Mouse (Mus musculus) hindbrain, embryonic 10.5 days (tissue): ENCODE results near the gene Fgf6. TPM values are rescaled to one million over a fixed set of nuclear protein-coding genes. Genes with fewer than 3 reads are reported as not detected.

Experiments
- DNase-seq: peaks from one replicate; pipeline ENCODE4 v3.0.0-alpha.2; 2017; ENCODE audit warnings: low spot score
- H3K27ac ChIP-seq: fragments of 300-500 bp; sonication (generic); 2 replicates; pipeline ENCODE4 v1.5.1; 2016; ENCODE audit warnings: mild to moderate bottlenecking, moderate library complexity
- H3K27me3 ChIP-seq: fragments of 300-500 bp; sonication (generic); 2 replicates; pipeline ENCODE4 v1.6.1; 2016; ENCODE audit warnings: mild to moderate bottlenecking; ENCODE audit not compliant: poor library complexity, insufficient read depth, severe bottlenecking
- H3K36me3 ChIP-seq: fragments of 300-500 bp; sonication (generic); 2 replicates; pipeline ENCODE4 v1.6.1; 2016; ENCODE audit warnings: mild to moderate bottlenecking, moderate library complexity
- H3K4me1 ChIP-seq: fragments of 300-500 bp; sonication (generic); replicated peaks from 2 replicates; pipeline ENCODE4 v1.6.1; 2016; ENCODE audit warnings: mild to moderate bottlenecking
- H3K4me3 ChIP-seq: fragments of 300-500 bp; sonication (generic); 2 replicates; pipeline ENCODE4 v1.5.1; 2016; ENCODE audit warnings: mild to moderate bottlenecking, moderate library complexity
- H3K9me3 ChIP-seq: fragments of 300-500 bp; sonication (generic); 2 replicates; pipeline ENCODE4 v1.6.1; 2016; ENCODE audit warnings: mild to moderate bottlenecking, moderate library complexity
- WGBS: fragments of 180-500 bp; shearing (Covaris S2); methylation state at CpG from one replicate; pipeline ENCODE4 v1.1.7; 2016; 5-methylcytosine and 5-hydroxymethylcytosine counted together
- polyA plus RNA-seq: library from polyadenylated mRNA; unstranded; fragments of >200 nt; fragmentation: Nextera tagmentation; extraction: Ambion mirVana; gene quantifications from 2 replicates; pipeline ENCODE4 v1.2.1, GENCODE M21; 2016

Fgf6 gene
- polyA plus RNA-seq = not detected in 2 replicates

GRCm38 (mm10) chr6:127014906-127015770, at the start of gene Fgf6:
TSS of gene Fgf6 (plus strand) at chr6:127015586.
- Histone ChIP-seq H3K27me3 (peaks cover 9% of the 10 kb centered on the region), H3K4me3 (no peak within 1 kb of the TSS), H3K9me3 (no peaks in the 10 kb centered on the region), H3K27ac (no peak within 1 kb of the TSS), H3K36me3 (no peaks in the 10 kb centered on the region), H3K4me1 (peaks cover 18% of the 10 kb centered on the region)
- no peak for DNase-seq
- 83% methylated on average over 26 of the region's 26 CpGs for WGBS

GRCm38 (mm10) chr6:126966241-126967026, 49.0 kb upstream of the Fgf6 start:
- Histone ChIP-seq H3K27me3 (no peaks in the 10 kb centered on the region), H3K9me3 (no peaks in the 10 kb centered on the region), H3K4me1 (peaks cover 3% of the 10 kb centered on the region; the same call in 1 of the 2 replicates), H3K4me3 (no peak overlapping the region), H3K27ac (no peak overlapping the region), H3K36me3 (peaks cover 23% of the 10 kb centered on the region; the same call in 1 of the 2 replicates)
- WGBS = 92% methylated on average over 14 of the region's 14 CpGs
- no peak for DNase-seq

DNA sequence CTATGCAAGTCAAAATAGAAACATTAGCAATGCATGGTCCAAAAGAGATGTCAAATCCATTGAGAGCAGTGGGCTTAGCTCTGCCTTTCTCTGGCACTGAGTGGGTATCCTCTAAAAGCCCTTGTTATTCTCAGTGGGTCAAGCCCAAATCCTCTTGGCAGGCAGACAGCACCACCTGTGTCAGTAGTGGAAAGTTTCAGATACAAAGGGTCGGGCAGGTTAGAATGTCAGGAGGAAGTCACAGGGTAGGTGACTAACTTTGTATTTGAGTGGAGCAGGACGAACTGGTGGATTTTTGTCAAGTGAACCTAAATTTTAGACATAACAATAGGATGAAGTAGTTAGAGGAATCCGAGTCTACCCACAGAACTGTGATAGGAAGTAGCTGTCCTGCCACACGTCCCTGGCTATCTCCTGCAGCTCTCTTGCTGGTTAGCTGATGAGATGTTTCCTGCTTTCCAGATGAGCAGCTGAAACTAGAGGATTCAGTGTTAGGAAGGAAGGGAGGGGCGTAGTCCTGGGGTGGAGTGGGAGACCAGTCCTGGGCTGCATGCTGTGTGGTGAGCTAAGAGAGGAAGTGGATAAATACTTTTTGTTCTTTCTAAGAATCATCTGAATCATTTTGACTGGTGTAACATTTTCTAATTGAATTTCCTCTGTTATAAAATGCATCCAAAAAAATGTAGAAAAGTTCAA, 33.7 kb upstream of the Fgf6 start:
- no peak overlapping the region for H3K27ac ChIP-seq
- no peaks in the 10 kb centered on the region; the same call in 1 of the 2 replicates for H3K4me1 ChIP-seq
- peaks cover 17% of the 10 kb centered on the region for H3K36me3 ChIP-seq
- H3K4me3 ChIP-seq = no peak overlapping the region
- no peak for DNase-seq
- H3K9me3 ChIP-seq = no peaks in the 10 kb centered on the region
- H3K27me3 ChIP-seq = no peaks in the 10 kb centered on the region
- 70% methylated on average over 5 of the region's 5 CpGs for WGBS

- H3K4me1 ChIP-seq = no peaks in the 10 kb centered on the region
- no peaks in the 10 kb centered on the region for H3K36me3 ChIP-seq
- H3K4me3 ChIP-seq = no peak overlapping the region
- no peak for DNase-seq
- no peaks in the 10 kb centered on the region for H3K9me3 ChIP-seq
- no peaks in the 10 kb centered on the region for H3K27me3 ChIP-seq
- no peak overlapping the region for H3K27ac ChIP-seq
- 70% methylated on average over 2 of the region's 2 CpGs for WGBS
Measured at GRCm38 (mm10) chr6:126993676-126994075, 21.7 kb upstream of the Fgf6 start.

DNA sequence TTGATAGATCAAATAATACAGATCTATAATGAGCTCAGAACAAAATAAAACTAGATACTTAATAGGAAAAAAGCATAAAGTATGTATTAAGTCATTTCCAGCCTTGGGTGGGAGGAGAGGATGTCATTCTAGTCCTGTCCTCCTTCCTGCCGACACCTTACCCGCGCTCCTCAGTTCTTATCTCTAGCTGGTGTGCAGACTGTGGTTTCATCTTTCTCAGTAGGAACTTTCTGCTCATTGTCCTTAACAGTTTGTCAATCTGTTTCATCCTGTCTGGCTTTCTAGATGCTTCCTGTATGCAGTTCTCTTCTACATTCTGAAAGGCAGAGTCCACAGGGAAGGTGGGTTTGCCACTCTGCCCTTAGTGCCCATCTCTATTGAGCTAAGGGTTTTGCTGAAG, 19.9 kb upstream of the Fgf6 start:
- Histone ChIP-seq H3K27ac (no peak overlapping the region), H3K4me1 (no peaks in the 10 kb centered on the region), H3K36me3 (no peaks in the 10 kb centered on the region), H3K4me3 (no peak overlapping the region), H3K27me3 (no peaks in the 10 kb centered on the region), H3K9me3 (no peaks in the 10 kb centered on the region)
- 92% methylated on average over 3 of the region's 3 CpGs for WGBS
- no peak for DNase-seq

DNA sequence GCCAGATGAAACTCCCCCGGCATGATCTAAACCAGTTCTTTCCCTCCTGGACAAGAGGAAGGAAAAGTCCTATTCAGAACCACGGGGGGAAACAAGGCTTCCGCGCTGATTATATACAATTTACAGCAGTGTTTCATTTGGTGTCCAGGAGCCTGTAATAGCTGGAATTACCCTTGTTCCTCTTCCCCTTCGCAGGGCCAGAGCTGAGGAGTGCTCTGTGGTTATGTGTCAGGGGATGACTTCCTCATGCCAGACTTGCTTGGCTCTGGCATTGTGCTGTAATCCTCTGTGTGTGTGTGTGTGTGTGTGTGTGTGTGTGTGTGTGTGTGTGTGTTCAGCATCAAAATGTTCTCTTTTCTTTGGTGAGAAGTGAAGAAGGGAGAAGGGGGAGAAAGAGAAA, 19.0 kb upstream of the Fgf6 start:
- WGBS = 90% methylated on average over 5 of the region's 5 CpGs
- Histone ChIP-seq H3K4me3 (no peak overlapping the region), H3K27ac (no peak overlapping the region), H3K9me3 (no peaks in the 10 kb centered on the region), H3K4me1 (no peaks in the 10 kb centered on the region), H3K36me3 (no peaks in the 10 kb centered on the region), H3K27me3 (no peaks in the 10 kb centered on the region)
- DNase-seq = no peak

DNA sequence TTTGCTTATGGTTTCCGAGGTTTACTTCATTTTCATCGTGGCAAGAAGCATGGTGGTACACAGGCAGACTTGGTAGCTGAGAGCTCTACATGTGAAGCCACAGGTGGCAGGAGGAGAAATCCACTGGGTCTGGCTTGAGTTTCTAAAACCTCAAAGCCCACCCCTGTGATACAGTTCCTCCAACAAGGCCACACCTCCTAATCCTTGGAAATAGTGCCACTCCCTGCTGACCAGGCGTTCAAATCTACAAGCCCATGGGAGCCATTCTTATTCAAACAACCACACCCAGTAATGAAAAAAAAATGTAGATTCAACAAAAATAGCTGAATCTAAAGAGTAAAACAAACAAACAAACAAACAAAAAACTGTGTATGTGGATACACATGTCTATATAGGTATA, 9.7 kb upstream of the Fgf6 start:
- Histone ChIP-seq H3K27me3 (no peaks in the 10 kb centered on the region), H3K4me3 (no peak overlapping the region), H3K4me1 (no peaks in the 10 kb centered on the region), H3K27ac (no peak overlapping the region), H3K36me3 (no peaks in the 10 kb centered on the region), H3K9me3 (no peaks in the 10 kb centered on the region)
- no peak for DNase-seq
- WGBS = 87% methylated on average over 3 of the region's 3 CpGs

DNA sequence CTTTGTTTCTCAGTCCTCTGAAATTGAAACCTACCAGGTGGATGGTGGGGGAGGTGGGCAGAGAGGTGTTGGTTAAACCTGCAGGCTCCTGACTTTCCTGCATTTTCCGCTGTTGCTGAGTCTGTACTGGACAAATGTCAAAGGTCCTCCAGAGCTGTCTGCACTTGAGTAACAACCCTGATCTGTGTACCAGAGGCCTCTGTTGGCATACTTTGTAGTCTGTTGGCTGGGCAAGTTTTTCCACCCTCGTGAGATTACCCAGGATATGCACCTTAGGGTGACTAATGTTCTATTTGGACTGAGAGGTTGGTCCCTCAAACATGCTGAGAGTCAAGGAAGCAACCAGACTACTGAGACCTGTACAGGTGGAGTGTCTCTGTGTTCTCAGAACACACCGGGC, 8.8 kb upstream of the Fgf6 start:
- 87% methylated on average over 3 of the region's 3 CpGs for WGBS
- no peaks in the 10 kb centered on the region for H3K27me3 ChIP-seq
- H3K36me3 ChIP-seq = no peaks in the 10 kb centered on the region
- no peak overlapping the region for H3K4me3 ChIP-seq
- H3K4me1 ChIP-seq = 0 out of 2 replicates have a peak, but pooled peaks cover 1% of the 10 kb centered on the region
- DNase-seq = no peak
- H3K27ac ChIP-seq = no peak overlapping the region
- no peaks in the 10 kb centered on the region for H3K9me3 ChIP-seq

- 0 out of 2 replicates have a peak, but pooled peaks cover 5% of the 10 kb centered on the region for H3K4me1 ChIP-seq
- no peaks in the 10 kb centered on the region for H3K9me3 ChIP-seq
- no peak overlapping the region for H3K27ac ChIP-seq
- no peaks in the 10 kb centered on the region for H3K27me3 ChIP-seq
- no peak for DNase-seq
- no peaks in the 10 kb centered on the region for H3K36me3 ChIP-seq
- WGBS = 88% methylated on average over 13 of the region's 13 CpGs
- no peak overlapping the region for H3K4me3 ChIP-seq
Measured at GRCm38 (mm10) chr6:127010021-127010420, 5.4 kb upstream of the Fgf6 start.

GRCm38 (mm10) chr6:127011947-127012535, 3.3 kb upstream of the Fgf6 start:
- 85% methylated on average over 13 of the region's 13 CpGs for WGBS
- Histone ChIP-seq H3K4me1 (0 out of 2 replicates have a peak, but pooled peaks cover 5% of the 10 kb centered on the region), H3K9me3 (no peaks in the 10 kb centered on the region), H3K36me3 (no peaks in the 10 kb centered on the region), H3K27ac (no peak overlapping the region), H3K4me3 (no peak overlapping the region), H3K27me3 (no peaks in the 10 kb centered on the region)
- no peak for DNase-seq

DNA sequence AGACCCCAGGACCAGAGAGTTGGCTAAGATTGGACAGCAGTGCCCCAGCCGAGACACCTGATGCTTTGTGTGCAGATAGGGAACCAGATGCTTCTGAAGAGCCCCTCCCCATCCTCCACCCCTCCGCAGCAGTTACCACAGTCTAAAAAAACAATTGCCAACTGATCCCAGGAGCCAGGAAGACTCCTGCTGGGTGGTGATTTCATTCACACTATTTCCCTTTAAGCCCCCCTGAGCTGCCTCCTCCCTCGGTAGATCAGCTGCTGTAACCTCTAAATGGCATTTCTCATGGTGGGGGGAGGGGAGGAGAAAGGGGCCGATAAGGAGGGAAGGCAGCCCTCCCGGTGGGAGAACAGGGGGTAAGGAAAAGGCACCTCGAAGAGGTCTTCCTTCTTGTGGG, 3.9 kb downstream of the Fgf6 start:
- DNase-seq = no peak
- WGBS = 6% methylated on average over 6 of the region's 6 CpGs
- H3K27me3 ChIP-seq = peaks cover 28% of the 10 kb centered on the region
- H3K27ac ChIP-seq = no peak overlapping the region
- H3K9me3 ChIP-seq = no peaks in the 10 kb centered on the region
- H3K36me3 ChIP-seq = no peaks in the 10 kb centered on the region
- peaks cover 21% of the 10 kb centered on the region for H3K4me1 ChIP-seq
- no peak overlapping the region for H3K4me3 ChIP-seq

GRCm38 (mm10) chr6:127020431-127020830, 5.0 kb downstream of the Fgf6 start:
- 17% methylated on average over 13 of the region's 13 CpGs for WGBS
- no peak overlapping the region for H3K27ac ChIP-seq
- peak; percentile 6 for DNase-seq

More at GRCm38 (mm10) chr6:127020431-127020830, 5.0 kb downstream of the Fgf6 start:
- Histone ChIP-seq H3K4me1 (peaks cover 21% of the 10 kb centered on the region), H3K4me3 (no peak overlapping the region), H3K9me3 (no peaks in the 10 kb centered on the region), H3K36me3 (no peaks in the 10 kb centered on the region), H3K27me3 (peaks cover 28% of the 10 kb centered on the region)
